Mouse (Mus musculus) forebrain, embryonic 11.5 days (tissue): ENCODE results near the gene Siglecg. TPM values are rescaled to one million over a fixed set of nuclear protein-coding genes. Genes with fewer than 3 reads are reported as not detected.
A peak's percentile ranks its signal among the peaks of the same experiment; 100 is the strongest.
"Not testable (repeated sequence)": the region's sequence is repeated elsewhere in the genome, so short reads cannot be mapped to it uniquely, and the experiment has no call there.

Experiments
- ATAC-seq: fragments of 200-750 bp; cut with Nextera tagmentation; replicated peaks from 2 replicates; pipeline ENCODE4 v1.8.0; 2017; ENCODE audit warnings: moderate TSS enrichment; ENCODE audit not compliant: low FRiP score
- DNase-seq: peaks from one replicate; pipeline ENCODE4 v3.0.0-alpha.2; 2017; ENCODE audit warnings: low spot score
- H3K27ac ChIP-seq: fragments of 300-500 bp; sonication (generic); 2 replicates; pipeline ENCODE4 v1.5.1; 2014; ENCODE audit warnings: low read depth, low read length
- H3K27me3 ChIP-seq: fragments of 300-500 bp; sonication (generic); 2 replicates; pipeline ENCODE4 v1.6.1; 2014; ENCODE audit warnings: mild to moderate bottlenecking, low read length, mixed read lengths; ENCODE audit not compliant: control insufficient read depth, insufficient read depth
- H3K36me3 ChIP-seq: fragments of 300-500 bp; sonication (generic); 2 replicates; pipeline ENCODE4 v1.6.1; 2014; ENCODE audit warnings: mild to moderate bottlenecking, low read length, moderate library complexity, mixed read lengths; ENCODE audit not compliant: control insufficient read depth, insufficient read depth
- H3K4me1 ChIP-seq: fragments of 300-500 bp; sonication (generic); replicated peaks from 2 replicates; pipeline ENCODE4 v1.6.1; 2014; ENCODE audit warnings: low read length, mixed read lengths; ENCODE audit not compliant: control insufficient read depth, insufficient read depth
- H3K4me2 ChIP-seq: fragments of 300-500 bp; sonication (generic); 2 replicates; pipeline ENCODE4 v1.6.1; 2014; ENCODE audit warnings: low read depth, mild to moderate bottlenecking, low read length, moderate library complexity, mixed read lengths; ENCODE audit not compliant: severe bottlenecking
- H3K4me3 ChIP-seq: fragments of 300-500 bp; sonication (generic); 2 replicates; pipeline ENCODE4 v1.5.1; 2014; ENCODE audit warnings: low read depth, low read length
- H3K9ac ChIP-seq: fragments of 300-500 bp; sonication (generic); 2 replicates; pipeline ENCODE4 v1.6.1; 2014; ENCODE audit warnings: low read length
- H3K9me3 ChIP-seq: fragments of 300-500 bp; sonication (generic); 2 replicates; pipeline ENCODE4 v1.6.1; 2016; ENCODE audit warnings: low read length, mixed read lengths; ENCODE audit not compliant: control insufficient read depth
- WGBS: fragments of 180-500 bp; shearing (Covaris S2); extraction: QIAGEN DNeasy Blood & Tissue Kit; methylation state at CpG from one replicate; pipeline ENCODE4 v1.1.7; 2014; 5-methylcytosine and 5-hydroxymethylcytosine counted together
- polyA plus RNA-seq: library from polyadenylated mRNA; unstranded; fragments of >200 nt; fragmentation: Nextera tagmentation; extraction: Ambion mirVana; gene quantifications from 2 replicates; pipeline ENCODE4 v1.2.1, GENCODE M21; 2014

Siglecg gene
- polyA plus RNA-seq, 1 experiment from 2014 or later = 0.04 TPM

- Histone ChIP-seq H3K4me1 (no peaks in the 10 kb centered on the region), H3K27ac (no peak overlapping the region), H3K9ac (no peak overlapping the region), H3K36me3 (no peaks in the 10 kb centered on the region), H3K4me3 (no peak overlapping the region), H3K27me3 (no peaks in the 10 kb centered on the region), H3K9me3 (no peaks in the 10 kb centered on the region), H3K4me2 (no peak overlapping the region)
- no peak for DNase-seq
- WGBS = 92% methylated on average over 3 of the region's 3 CpGs
- ATAC-seq = no peak
These were observed 1.1 kb downstream of the Siglecg start for GRCm38 (mm10) chr7:43409084-43409483.

GRCm38 (mm10) chr7:43411724-43412123, 3.7 kb downstream of the Siglecg start:
- WGBS = 25% methylated on average over 4 of the region's 4 CpGs
- ATAC-seq, DNase-seq, H3K4me3 ChIP-seq, H3K27me3 ChIP-seq, H3K4me2 ChIP-seq, H3K36me3 ChIP-seq, H3K9me3 ChIP-seq, H3K9ac ChIP-seq, H3K27ac ChIP-seq, H3K4me1 ChIP-seq: not testable (repeated sequence)

GRCm38 (mm10) chr7:43417298-43417697, 9.3 kb downstream of the Siglecg start:
- 85% methylated on average over 10 of the region's 10 CpGs for WGBS
- H3K4me3 ChIP-seq = no peak overlapping the region
- H3K9me3 ChIP-seq = no peaks in the 10 kb centered on the region; the same call in 1 of the 2 replicates
- ATAC-seq = no peak
- H3K36me3 ChIP-seq = no peaks in the 10 kb centered on the region
- no peaks in the 10 kb centered on the region for H3K27me3 ChIP-seq
- no peaks in the 10 kb centered on the region for H3K4me1 ChIP-seq
- no peak overlapping the region for H3K4me2 ChIP-seq
- no peak for DNase-seq
- no peak overlapping the region for H3K27ac ChIP-seq
- no peak overlapping the region for H3K9ac ChIP-seq

GRCm38 (mm10) chr7:43422995-43423617, 15.1 kb downstream of the Siglecg start:
- H3K9me3 ChIP-seq = no peaks in the 10 kb centered on the region; the same call in 1 of the 2 replicates
- DNase-seq (peak; percentile 92), ATAC-seq (peak; percentile 93)
- no peaks in the 10 kb centered on the region for H3K27me3 ChIP-seq
- no peak overlapping the region for H3K4me3 ChIP-seq
- H3K36me3 ChIP-seq = no peaks in the 10 kb centered on the region
- no peaks in the 10 kb centered on the region for H3K4me1 ChIP-seq
- WGBS = 14% methylated on average over 11 of the region's 11 CpGs
- H3K9ac ChIP-seq = no peak overlapping the region
- no peak overlapping the region for H3K27ac ChIP-seq
- 0 out of 2 replicates have a peak overlapping the region, but pooled peaks have one; percentile 2 for H3K4me2 ChIP-seq

GRCm38 (mm10) chr7:43423991-43424625, 16.1 kb downstream of the Siglecg start:
- Histone ChIP-seq H3K27me3 (no peaks in the 10 kb centered on the region), H3K4me2 (no peak overlapping the region), H3K27ac (no peak overlapping the region), H3K36me3 (no peaks in the 10 kb centered on the region), H3K9ac (no peak overlapping the region), H3K4me1 (no peaks in the 10 kb centered on the region), H3K4me3 (no peak overlapping the region), H3K9me3 (no peaks in the 10 kb centered on the region; the same call in 1 of the 2 replicates)
- DNase-seq (no peak), ATAC-seq (no peak)
- WGBS = 59% methylated on average over 3 of the region's 3 CpGs

- ATAC-seq = no peak
- Histone ChIP-seq H3K27ac (no peak within 1 kb of the TSS), H3K4me2 (no peak within 1 kb of the TSS), H3K4me1 (no peaks in the 10 kb centered on the region), H3K9ac (no peak within 1 kb of the TSS), H3K4me3 (no peak within 1 kb of the TSS), H3K36me3 (no peaks in the 10 kb centered on the region), H3K9me3 (no peaks in the 10 kb centered on the region; the same call in 1 of the 2 replicates), H3K27me3 (no peaks in the 10 kb centered on the region)
- no peak for DNase-seq
- WGBS = 89% methylated on average over 8 of the region's 8 CpGs
These were observed 19.4 kb downstream of the Siglecg start, which contains the start of gene Lim2 for GRCm38 (mm10) chr7:43427406-43427805. TSS of gene Lim2 (plus strand) at chr7:43427670.

GRCm38 (mm10) chr7:43429500-43429899, 21.5 kb downstream of the Siglecg start:
- ATAC-seq = no peak
- H3K36me3 ChIP-seq = no peaks in the 10 kb centered on the region
- DNase-seq = no peak
- H3K9ac ChIP-seq = no peak overlapping the region
- no peaks in the 10 kb centered on the region for H3K27me3 ChIP-seq
- no peak overlapping the region for H3K4me2 ChIP-seq
- 60% methylated on average over 4 of the region's 4 CpGs for WGBS
- no peak overlapping the region for H3K27ac ChIP-seq
- no peak overlapping the region for H3K4me3 ChIP-seq
- H3K9me3 ChIP-seq = no peaks in the 10 kb centered on the region; the same call in 1 of the 2 replicates
- H3K4me1 ChIP-seq = no peaks in the 10 kb centered on the region

GRCm38 (mm10) chr7:43432891-43433290, 24.9 kb downstream of the Siglecg start:
- ATAC-seq (no peak), DNase-seq (no peak)
- Histone ChIP-seq H3K27me3 (no peaks in the 10 kb centered on the region), H3K27ac (no peak overlapping the region), H3K4me1 (no peaks in the 10 kb centered on the region), H3K4me3 (no peak overlapping the region), H3K36me3 (no peaks in the 10 kb centered on the region), H3K9me3 (no peaks in the 10 kb centered on the region), H3K9ac (no peak overlapping the region), H3K4me2 (no peak overlapping the region)
- WGBS = 82% methylated on average over 4 of the region's 4 CpGs

- DNase-seq = no peak
- 86% methylated on average over 5 of the region's 5 CpGs for WGBS
- no peak overlapping the region for H3K4me2 ChIP-seq
These were observed 26.7 kb downstream of the Siglecg start for GRCm38 (mm10) chr7:43434676-43435075.

More at GRCm38 (mm10) chr7:43434676-43435075, 26.7 kb downstream of the Siglecg start:
- ATAC-seq = no peak
- Histone ChIP-seq H3K9me3 (no peaks in the 10 kb centered on the region), H3K4me3 (no peak overlapping the region), H3K9ac (no peak overlapping the region), H3K27me3 (no peaks in the 10 kb centered on the region), H3K4me1 (no peaks in the 10 kb centered on the region), H3K36me3 (no peaks in the 10 kb centered on the region), H3K27ac (no peak overlapping the region)
